Mouse (Mus musculus) lung, adult 2 months (tissue): ENCODE data around the gene Dctpp1.

Experiments used
- CTCF ChIP-seq: fragments of 200-500 bp; IDR thresholded peaks from 2 replicates; pipeline ENCODE4 v1.5.1; 2011; ENCODE audit warnings: mild to moderate bottlenecking, low read length, control low read depth; ENCODE audit not compliant: insufficient read depth
- POLR2A ChIP-seq: fragments of 200-500 bp; IDR thresholded peaks from 2 replicates; pipeline ENCODE4 v1.6.1; 2011; ENCODE audit warnings: low read depth, mild to moderate bottlenecking, control low read depth, low read length, borderline replicate concordance; ENCODE audit errors: extremely low read depth

GRCm38 (mm10) chr7:127270666-127271065, 10.2 kb upstream of the Dctpp1 start:
- no peak for TF ChIP-seq CTCF
- TF ChIP-seq POLR2A, result no peak
